In the genomic region with DNA sequence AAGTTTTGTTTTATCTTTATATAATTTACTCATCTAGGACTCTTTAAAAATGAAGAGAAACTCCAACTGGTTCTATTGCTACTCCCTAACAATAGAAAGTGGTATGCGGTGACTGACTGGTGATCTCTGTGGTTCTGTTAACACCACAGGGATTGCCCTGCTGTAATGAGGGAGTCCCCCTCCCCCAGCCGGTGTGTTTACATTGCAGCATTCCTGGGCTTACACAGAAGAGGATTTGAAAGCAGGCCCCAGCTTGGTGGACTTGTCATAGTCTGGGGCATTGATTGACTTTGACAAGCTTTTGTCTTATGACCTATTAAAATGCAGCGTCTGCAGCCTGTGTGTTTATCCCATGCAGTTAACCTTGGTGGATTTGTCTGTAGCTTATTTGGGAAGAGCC, we compare ENCODE assay signal across 9 mouse cellular contexts.
DNase-seq lines count a peak whose midpoint lies in the region; ATAC-seq and TF ChIP-seq lines count a peak whose summit lies in the region.
"Had no signal": no experiment of that assay in that cellular context is flagged by ENCODE, and none has a peak within 500 bp of the region (broad histone marks: within the 10 kb centered on the region; RNA-seq: fewer than 3 reads in every experiment).

No protein-coding gene starts in this region.

- peak overlapping the region; percentile 25; the same call in 1 of the 2 replicates for H3K4me2 ChIP-seq in lung, embryonic 14.5 days
- H3K4me2 ChIP-seq in midbrain, embryonic 16.5 days (ENCODE audit: low read length), result no peak overlapping the region
- H3K4me2 ChIP-seq: limb, embryonic 15.5 days had no signal

- WGBS in lung, embryonic 14.5 days, result 14% methylated on average over 3 of the region's 3 CpGs
- WGBS in midbrain, embryonic 16.5 days, result 8% methylated on average over 3 of the region's 3 CpGs

- TF ChIP-seq CTCF in lung, embryonic 14.5 days (IDR thresholded peaks at IDR 0.05; ENCODE audit: low read depth), result no peak

- H3K4me3 ChIP-seq in lung, embryonic 14.5 days (ENCODE audit: low read depth, low read length), result no peak overlapping the region
- no peak overlapping the region for H3K4me3 ChIP-seq in midbrain, embryonic 16.5 days (ENCODE audit: low read depth, low read length)
- H3K4me3 ChIP-seq: limb, embryonic 15.5 days had no signal

- H3K27me3 ChIP-seq in lung, embryonic 14.5 days (ENCODE audit: insufficient read depth, low read length), result no peaks in the 10 kb centered on the region
- H3K27me3 ChIP-seq in midbrain, embryonic 16.5 days (ENCODE audit: control insufficient read depth, insufficient read depth, low read depth, low read length), result no peaks in the 10 kb centered on the region
- H3K27me3 ChIP-seq: limb, embryonic 15.5 days had no signal

- no peaks in the 10 kb centered on the region for H3K36me3 ChIP-seq in lung, embryonic 14.5 days (ENCODE audit: insufficient read depth)
- H3K36me3 ChIP-seq in midbrain, embryonic 16.5 days (ENCODE audit: control insufficient read depth, insufficient read depth, low read length), result no peaks in the 10 kb centered on the region
- H3K36me3 ChIP-seq: limb, embryonic 15.5 days had no signal

- no peak overlapping the region for H3K9ac ChIP-seq in lung, embryonic 14.5 days
- H3K9ac ChIP-seq in midbrain, embryonic 16.5 days (ENCODE audit: low read depth, low read length), result no peak overlapping the region
- H3K9ac ChIP-seq: limb, embryonic 15.5 days had no signal

- peaks cover 38% of the 10 kb centered on the region for H3K4me1 ChIP-seq in lung, embryonic 14.5 days (ENCODE audit: insufficient read depth)
- 0 out of 2 replicates have a peak, but pooled peaks cover 2% of the 10 kb centered on the region for H3K4me1 ChIP-seq in midbrain, embryonic 16.5 days (ENCODE audit: control insufficient read depth, insufficient read depth, low read length)

- peak overlapping the region; percentile 75; the same call in 1 of the 2 replicates for H3K27ac ChIP-seq in lung, embryonic 14.5 days (ENCODE audit: low read depth)
- H3K27ac ChIP-seq in midbrain, embryonic 16.5 days (ENCODE audit: low read length), result no peak overlapping the region

- peak; percentile 52; the same call in 1 of the 2 replicates for ATAC-seq in lung, embryonic 14.5 days (ENCODE audit: insufficient read depth)
- 0 out of 2 replicates have a peak, but pooled peaks have one; percentile 28 for ATAC-seq in midbrain, embryonic 16.5 days

- intact Hi-C loops in heart, postnatal 10 days (cut with DNase I), result loop anchor here (5.0 kb wide), 1 partner anchor 71 kb away; no protein-coding TSS in a partner anchor

- H3K9me3 ChIP-seq in lung, embryonic 14.5 days (ENCODE audit: low read depth, low read length), result no peaks in the 10 kb centered on the region
- no peaks in the 10 kb centered on the region for H3K9me3 ChIP-seq in midbrain, embryonic 16.5 days (replicated peaks; ENCODE audit: control insufficient read depth, low read length, poor library complexity, severe bottlenecking)
- H3K9me3 ChIP-seq: limb, embryonic 15.5 days had no signal

- DNase-seq in heart, adult 11 months, result peak; percentile 82
- no peak for DNase-seq in heart, postnatal 10 days
- DNase-seq in lung, embryonic 14.5 days, result peak; percentile 72
- DNase-seq in lung, postnatal 14 days, result no peak
- DNase-seq in embryo, embryonic 9.5 days (ENCODE audit: extremely low spot score), result peak; percentile 64
- DNase-seq in cerebellum, postnatal 10 days, result no peak
- DNase-seq in ovary, postnatal 10 days (ENCODE audit: low spot score), result no peak

Comparison
In these comparisons a context has a peak if more than half of its experiments do, and no peak if none do; other contexts are left out.
1. DNase-seq: peak in heart, adult 11 months (single experiment), lung, embryonic 14.5 days (single experiment) and embryo, embryonic 9.5 days (single experiment); none in heart, postnatal 10 days (0 of 2), lung, postnatal 14 days (single experiment), cerebellum, postnatal 10 days (0 of 2) and ovary, postnatal 10 days (single experiment).